Mouse (Mus musculus): Measurements from ENCODE around the gene Ankrd52. TPM values are rescaled to one million over a fixed set of nuclear protein-coding genes. Genes with fewer than 3 reads are reported as not detected.

Gene Ankrd52
- polyA plus RNA-seq, 1 experiment from 2014 or later = 14.8 TPM

GRCm38 (mm10) chr10:128433417-128433816 lies 56.5 kb downstream of the Ankrd52 start:
- Histone ChIP-seq H3K4me3 (replicated peaks) (no peak overlapping the region), H3K4me1 (replicated peaks) (no peaks in the 10 kb centered on the region; the same call in 1 of the 2 replicates), H3K9ac (replicated peaks) (no peak overlapping the region), H3K9me3 (no peaks in the 10 kb centered on the region), H3K4me2 (replicated peaks) (no peak overlapping the region), H3K36me3 (peaks cover 90% of the 10 kb centered on the region), H3K27ac (no peak overlapping the region), H3K27me3 (no peaks in the 10 kb centered on the region)
- no peak for ATAC-seq
- WGBS = 96% methylated on average over 2 of the region's 2 CpGs

DNA sequence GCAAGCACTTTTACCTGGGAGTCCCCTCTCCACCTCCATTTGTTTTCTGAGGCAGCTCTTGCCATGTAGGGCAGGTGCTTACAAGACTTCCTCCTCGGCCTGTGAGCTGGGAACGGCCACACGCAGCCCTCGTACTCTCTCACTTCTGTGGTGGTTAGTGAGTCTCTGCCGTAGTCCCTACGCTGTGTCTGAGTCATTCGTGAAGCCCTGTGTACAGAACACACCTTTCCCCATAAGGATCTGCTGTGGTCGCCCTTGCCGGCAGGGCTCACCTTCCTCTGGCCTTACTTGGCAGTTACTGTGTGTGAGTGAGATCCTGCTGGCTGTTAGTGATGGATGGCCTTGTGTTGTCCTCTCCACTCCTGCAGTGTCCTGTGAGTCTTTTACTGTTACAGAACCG lies 57.8 kb downstream of the Ankrd52 start:
- Histone ChIP-seq H3K9me3 (no peaks in the 10 kb centered on the region), H3K27me3 (no peaks in the 10 kb centered on the region), H3K4me2 (replicated peaks) (no peak overlapping the region), H3K9ac (replicated peaks) (no peak overlapping the region), H3K4me1 (replicated peaks) (no peaks in the 10 kb centered on the region; the same call in 1 of the 2 replicates), H3K27ac (no peak overlapping the region), H3K36me3 (peaks cover 90% of the 10 kb centered on the region), H3K4me3 (replicated peaks) (no peak overlapping the region)
- 91% methylated on average over 10 of the region's 10 CpGs for WGBS
- ATAC-seq = no peak

DNA sequence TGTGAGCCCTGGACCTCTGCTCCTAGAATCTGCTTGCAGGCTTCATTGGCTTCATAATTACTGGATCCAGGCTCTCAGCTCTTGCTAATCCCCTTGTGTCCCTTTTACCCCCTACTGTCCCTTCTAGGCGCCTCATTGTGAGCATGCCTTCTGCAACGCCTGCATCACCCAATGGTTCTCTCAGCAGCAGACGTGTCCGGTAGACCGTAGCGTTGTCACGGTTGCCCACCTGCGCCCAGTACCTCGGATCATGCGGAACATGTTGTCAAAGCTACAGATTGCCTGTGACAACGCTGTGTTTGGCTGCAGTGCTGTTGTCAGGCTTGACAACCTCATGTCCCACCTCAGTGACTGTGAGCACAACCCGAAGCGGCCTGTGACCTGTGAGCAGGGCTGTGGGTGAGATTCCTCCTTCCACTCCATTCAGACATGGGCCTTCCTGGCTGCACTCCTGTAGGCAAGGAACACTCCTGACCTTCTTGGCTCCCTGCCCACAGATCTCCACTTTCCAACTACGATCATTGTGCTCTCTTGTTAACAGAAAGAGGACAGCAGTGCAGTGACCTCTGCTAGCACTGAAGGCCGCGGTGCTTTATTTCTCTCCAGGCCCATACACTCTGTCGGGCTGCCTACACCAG lies 58.4 kb downstream of the Ankrd52 start:
- no peak overlapping the region for H3K4me3 ChIP-seq (replicated peaks)
- H3K27me3 ChIP-seq = no peaks in the 10 kb centered on the region
- no peak overlapping the region for H3K27ac ChIP-seq
- H3K4me1 ChIP-seq (replicated peaks) = no peaks in the 10 kb centered on the region; the same call in 1 of the 2 replicates
- 65% methylated on average over 17 of the region's 17 CpGs for WGBS
- no peak for ATAC-seq
- H3K9me3 ChIP-seq = no peaks in the 10 kb centered on the region
- H3K36me3 ChIP-seq = peaks cover 90% of the 10 kb centered on the region
- H3K4me2 ChIP-seq (replicated peaks) = no peak overlapping the region
- H3K9ac ChIP-seq (replicated peaks) = no peak overlapping the region

DNA sequence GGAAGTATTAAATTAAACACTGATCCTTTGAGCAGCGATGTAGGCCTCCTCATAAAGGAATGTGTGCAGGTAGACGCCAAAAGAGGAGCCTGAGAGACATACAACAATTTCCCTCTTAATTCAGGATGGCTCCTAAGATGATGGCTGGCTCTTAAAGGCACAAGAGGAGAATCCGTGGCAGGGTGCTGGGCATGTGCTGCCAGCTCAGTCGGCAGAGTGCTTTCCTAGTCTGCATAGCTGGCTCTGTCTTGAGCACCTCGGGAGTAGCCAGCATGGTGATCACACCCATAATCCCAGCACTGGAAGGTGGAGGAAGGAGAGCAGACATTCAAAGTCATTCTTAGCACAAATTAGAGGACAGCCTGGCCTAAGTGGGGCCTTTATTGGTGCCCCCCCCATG lies 59.0 kb downstream of the Ankrd52 start:
- WGBS = 92% methylated on average over 5 of the region's 5 CpGs
- Histone ChIP-seq H3K27me3 (no peaks in the 10 kb centered on the region), H3K9ac (replicated peaks) (no peak overlapping the region), H3K4me1 (replicated peaks) (no peaks in the 10 kb centered on the region; the same call in 1 of the 2 replicates), H3K9me3 (no peaks in the 10 kb centered on the region), H3K4me2 (replicated peaks) (no peak overlapping the region), H3K36me3 (peaks cover 90% of the 10 kb centered on the region), H3K4me3 (replicated peaks) (no peak overlapping the region), H3K27ac (no peak overlapping the region)
- no peak for ATAC-seq

DNA sequence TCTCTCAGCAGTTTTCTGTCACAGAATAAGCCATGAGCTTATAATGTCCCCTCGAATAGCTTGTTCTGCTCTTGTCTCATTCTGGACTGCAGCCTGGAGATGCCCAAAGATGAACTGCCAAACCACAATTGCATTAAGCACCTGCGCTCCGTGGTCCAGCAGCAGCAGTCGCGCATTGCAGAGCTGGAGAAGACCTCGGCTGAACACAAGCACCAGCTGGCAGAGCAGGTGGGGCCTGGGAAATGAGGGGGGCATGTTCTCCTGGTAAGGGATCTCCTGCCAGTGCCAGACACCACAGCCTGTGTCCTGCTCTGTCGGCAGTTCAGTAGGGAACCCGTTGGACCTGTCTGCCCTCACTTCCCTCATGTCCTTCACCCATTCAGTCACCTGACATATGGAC lies 59.5 kb downstream of the Ankrd52 start:
- Histone ChIP-seq H3K9me3 (no peaks in the 10 kb centered on the region), H3K4me3 (replicated peaks) (no peak overlapping the region), H3K36me3 (peaks cover 85% of the 10 kb centered on the region), H3K27me3 (no peaks in the 10 kb centered on the region), H3K9ac (replicated peaks) (no peak overlapping the region), H3K4me1 (replicated peaks) (no peaks in the 10 kb centered on the region; the same call in 1 of the 2 replicates), H3K4me2 (replicated peaks) (no peak overlapping the region), H3K27ac (no peak overlapping the region)
- WGBS = 93% methylated on average over 8 of the region's 8 CpGs
- ATAC-seq = no peak

GRCm38 (mm10) chr10:128438675-128439279 lies 61.9 kb downstream of the Ankrd52 start:
- H3K4me1 ChIP-seq (replicated peaks) = no peaks in the 10 kb centered on the region; the same call in 1 of the 2 replicates
- H3K4me3 ChIP-seq (replicated peaks) = no peak overlapping the region
- no peak for ATAC-seq
- no peak overlapping the region for H3K4me2 ChIP-seq (replicated peaks)
- no peak overlapping the region for H3K9ac ChIP-seq (replicated peaks)
- WGBS = 90% methylated on average over 10 of the region's 10 CpGs
- no peaks in the 10 kb centered on the region for H3K9me3 ChIP-seq
- no peaks in the 10 kb centered on the region for H3K27me3 ChIP-seq
- peaks cover 72% of the 10 kb centered on the region for H3K36me3 ChIP-seq
- H3K27ac ChIP-seq = no peak overlapping the region

- no peak overlapping the region for H3K4me3 ChIP-seq (replicated peaks)
- whole genome bisulfite sequencing = 66% methylated on average over 10 of the region's 10 CpGs
- ATAC-seq = no peak
- H3K9me3 ChIP-seq = no peaks in the 10 kb centered on the region
- H3K36me3 ChIP-seq = peaks cover 59% of the 10 kb centered on the region
- H3K4me2 ChIP-seq (replicated peaks) = no peak overlapping the region
- no peak overlapping the region for H3K9ac ChIP-seq (replicated peaks)
- H3K27me3 ChIP-seq = no peaks in the 10 kb centered on the region
- no peaks in the 10 kb centered on the region for H3K4me1 ChIP-seq (replicated peaks)
- no peak overlapping the region for H3K27ac ChIP-seq
These were observed 63.5 kb downstream of the Ankrd52 start for GRCm38 (mm10) chr10:128440407-128440806.

DNA sequence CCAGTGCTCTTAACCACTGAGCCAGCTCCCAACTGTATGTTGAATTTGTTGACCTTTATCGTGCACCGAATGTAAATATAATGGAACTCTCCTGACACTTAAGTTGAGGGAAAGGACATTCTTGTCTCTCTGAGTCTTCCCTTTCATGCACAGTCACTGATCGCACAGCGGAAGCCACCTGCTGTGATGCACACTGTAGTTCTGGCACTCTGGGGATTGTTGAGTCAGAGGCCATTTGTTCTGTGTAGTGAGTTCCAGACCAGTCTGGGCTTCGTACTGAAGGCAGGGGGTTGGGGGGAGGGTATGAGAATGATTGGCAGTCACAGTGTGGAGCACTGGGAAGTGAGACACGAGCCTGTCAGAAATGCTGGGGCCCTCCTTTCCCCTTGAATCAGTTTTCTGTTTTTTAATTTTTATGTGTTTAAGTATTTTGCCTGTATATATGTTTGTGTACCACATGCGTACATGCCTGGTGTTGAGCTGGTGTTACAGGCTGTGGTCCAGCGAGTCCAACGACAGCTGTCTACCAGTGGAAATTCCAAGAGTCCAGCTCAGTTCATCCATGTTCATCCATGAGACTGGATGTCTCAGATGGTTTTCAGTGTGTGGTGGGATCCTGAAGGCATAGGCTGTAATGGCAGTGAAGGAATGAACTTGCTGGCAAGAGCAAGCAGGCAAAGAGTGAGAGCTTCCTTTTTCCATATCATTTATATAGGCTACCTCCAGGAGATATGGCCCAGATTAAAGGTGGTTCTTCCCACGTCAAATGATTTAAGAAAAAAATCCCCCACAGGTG lies 64.6 kb downstream of the Ankrd52 start:
- Histone ChIP-seq H3K4me2 (replicated peaks) (no peak overlapping the region), H3K36me3 (peaks cover 48% of the 10 kb centered on the region), H3K9me3 (no peaks in the 10 kb centered on the region), H3K4me1 (replicated peaks) (no peaks in the 10 kb centered on the region), H3K9ac (replicated peaks) (no peak overlapping the region), H3K27me3 (no peaks in the 10 kb centered on the region), H3K4me3 (replicated peaks) (no peak overlapping the region), H3K27ac (no peak overlapping the region)
- no peak for ATAC-seq
- WGBS = 85% methylated on average over 10 of the region's 10 CpGs

DNA sequence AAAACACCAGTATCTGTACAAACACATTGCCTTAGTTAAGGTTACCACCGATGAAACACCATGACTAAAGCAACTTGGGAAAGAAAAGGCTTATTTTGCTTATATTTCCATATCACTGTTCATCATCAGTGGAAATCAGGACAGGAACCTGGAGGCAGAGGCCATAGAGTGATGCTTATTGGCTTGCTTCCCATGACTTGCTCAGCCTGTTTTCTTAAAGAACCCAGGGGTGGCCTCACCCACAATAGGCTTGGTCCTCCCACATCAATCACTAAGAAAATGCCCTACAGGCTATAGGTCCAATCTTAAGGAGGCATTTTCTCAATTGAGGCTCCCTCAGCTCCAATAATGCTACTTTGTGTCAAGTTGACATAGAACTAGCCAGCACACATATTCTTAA lies 65.8 kb downstream of the Ankrd52 start:
- no peaks in the 10 kb centered on the region for H3K9me3 ChIP-seq
- H3K4me2 ChIP-seq (replicated peaks) = no peak overlapping the region
- no peak overlapping the region for H3K4me3 ChIP-seq (replicated peaks)
- H3K4me1 ChIP-seq (replicated peaks) = no peaks in the 10 kb centered on the region
- no peak overlapping the region for H3K9ac ChIP-seq (replicated peaks)
- H3K27me3 ChIP-seq = no peaks in the 10 kb centered on the region
- no peak overlapping the region for H3K27ac ChIP-seq
- peaks cover 36% of the 10 kb centered on the region for H3K36me3 ChIP-seq
- WGBS = 92% methylated on average over 1 of the region's 1 CpGs
- ATAC-seq = no peak

DNA sequence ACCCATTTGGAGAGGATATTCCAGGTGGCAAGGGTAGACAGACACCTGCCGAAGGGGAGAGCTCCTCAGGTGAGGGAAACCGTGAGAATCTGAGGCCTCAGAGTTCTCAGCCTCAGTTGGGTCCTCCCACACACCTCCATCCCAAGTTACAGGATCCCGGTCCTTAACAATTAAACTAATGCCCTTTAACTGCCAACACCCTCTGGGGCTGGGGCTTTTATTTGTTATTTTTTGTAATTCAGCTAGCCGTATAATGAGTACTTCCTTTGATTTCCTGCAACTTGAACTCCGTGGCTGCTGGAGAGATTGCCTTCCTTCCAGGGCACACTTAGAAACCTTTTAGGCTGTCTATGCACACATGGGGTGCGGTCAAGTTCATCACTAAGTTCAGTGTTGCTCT lies 67.4 kb downstream of the Ankrd52 start:
- H3K9me3 ChIP-seq = no peaks in the 10 kb centered on the region
- no peak overlapping the region for H3K27ac ChIP-seq
- no peaks in the 10 kb centered on the region for H3K27me3 ChIP-seq
- ATAC-seq = no peak
- no peak overlapping the region for H3K9ac ChIP-seq (replicated peaks)
- H3K36me3 ChIP-seq = peaks cover 20% of the 10 kb centered on the region
- no peak overlapping the region for H3K4me3 ChIP-seq (replicated peaks)
- no peak overlapping the region for H3K4me2 ChIP-seq (replicated peaks)
- 82% methylated on average over 6 of the region's 6 CpGs for WGBS
- no peaks in the 10 kb centered on the region for H3K4me1 ChIP-seq (replicated peaks)

- Histone ChIP-seq H3K27me3 (no peaks in the 10 kb centered on the region), H3K4me3 (replicated peaks) (no peak overlapping the region), H3K36me3 (peaks cover 9% of the 10 kb centered on the region), H3K4me1 (replicated peaks) (no peaks in the 10 kb centered on the region), H3K27ac (no peak overlapping the region), H3K9me3 (no peaks in the 10 kb centered on the region), H3K9ac (replicated peaks) (no peak overlapping the region), H3K4me2 (replicated peaks) (no peak overlapping the region)
- WGBS = 90% methylated on average over 4 of the region's 4 CpGs
- no peak for ATAC-seq
These were observed 68.5 kb downstream of the Ankrd52 start for GRCm38 (mm10) chr10:128445407-128445806.

DNA sequence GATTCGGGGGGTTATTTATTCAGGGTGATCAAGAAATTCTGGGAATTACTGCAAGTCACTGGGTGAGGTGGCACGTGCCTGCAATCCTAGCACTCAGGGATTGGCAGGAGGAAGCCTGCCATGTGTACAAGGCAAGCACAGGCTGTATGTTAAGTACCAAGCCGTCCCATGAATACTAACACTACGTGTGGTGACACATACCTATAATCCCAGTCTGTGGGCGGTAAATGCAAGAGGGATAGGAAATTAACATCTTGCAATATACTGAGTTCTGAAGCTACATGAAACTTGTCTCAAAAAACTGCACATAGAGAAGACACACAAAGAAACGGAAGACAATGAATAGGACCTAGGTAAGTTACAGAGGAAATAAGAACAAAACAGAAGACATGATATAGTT lies 74.1 kb downstream of the Ankrd52 start:
- H3K9ac ChIP-seq (replicated peaks) = no peak overlapping the region
- ATAC-seq = no peak
- WGBS = 84% methylated on average over 6 of the region's 6 CpGs

More for the DNA sequence above, 74.1 kb downstream of the Ankrd52 start:
- no peaks in the 10 kb centered on the region for H3K9me3 ChIP-seq
- H3K27me3 ChIP-seq = no peaks in the 10 kb centered on the region
- H3K4me3 ChIP-seq (replicated peaks) = no peak overlapping the region
- no peak overlapping the region for H3K4me2 ChIP-seq (replicated peaks)
- no peaks in the 10 kb centered on the region for H3K36me3 ChIP-seq
- no peak overlapping the region for H3K27ac ChIP-seq
- 0 out of 2 replicates have a peak, but pooled peaks cover 3% of the 10 kb centered on the region for H3K4me1 ChIP-seq (replicated peaks)
